Mouse (Mus musculus) ES-CJ7 (cell line): ENCODE measurements at regions not wholly inside any gene's neighbourhood (a gene's known extent, or its start where the extent isn't known, plus 50 kb on each side); places are given as distances from the start of the nearest gene placed in this dataset.
"Not testable (repeated sequence)": the region's sequence is repeated elsewhere in the genome, so short reads cannot be mapped to it uniquely, and the experiment has no call there.

Experiments
- DNase-seq: peaks from one replicate; pipeline ENCODE4 v3.0.0; 2011; ENCODE audit warnings: low read depth, low spot score

DNA sequence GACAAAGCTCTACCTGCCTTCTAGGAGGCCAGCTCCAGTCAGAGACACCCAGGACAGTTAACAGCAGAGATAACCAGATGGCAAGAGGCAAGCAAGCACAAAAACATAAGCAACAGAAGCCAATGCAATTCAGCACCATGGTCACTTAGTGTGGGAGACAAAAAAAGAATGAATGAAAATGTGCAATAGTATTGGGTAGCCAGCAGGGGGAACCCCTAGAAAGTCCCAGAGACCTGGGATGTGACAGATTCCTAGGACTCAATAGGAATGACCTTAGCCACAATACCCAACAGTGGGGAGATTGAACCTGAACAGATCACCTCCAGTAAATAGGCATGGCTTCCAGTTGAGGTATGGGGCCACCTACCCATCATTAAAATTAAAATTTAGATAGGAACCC is 409.0 kb upstream of the St6gal2 start:
- peak; percentile 35 for DNase-seq

DNA sequence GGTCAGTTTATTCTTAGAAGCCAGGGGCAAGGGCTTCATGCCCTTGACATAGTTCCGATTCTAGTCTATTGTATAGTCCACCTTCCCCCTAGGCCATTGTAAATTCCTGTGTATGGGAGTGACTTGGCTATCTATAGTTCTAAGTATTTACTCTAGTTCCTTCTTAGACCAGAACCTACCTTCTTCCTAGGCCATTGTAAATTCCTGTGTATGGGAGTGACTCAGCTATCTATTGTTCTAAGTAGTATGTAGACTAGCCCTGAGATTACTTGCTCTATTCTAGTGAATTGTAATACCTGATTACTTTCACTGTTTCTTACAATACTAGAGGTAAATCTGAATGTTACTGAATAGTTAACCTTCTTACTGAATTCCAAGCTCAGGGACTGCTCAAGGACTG is 405.0 kb upstream of the St6gal2 start:
- peak; percentile 59 for DNase-seq

DNA sequence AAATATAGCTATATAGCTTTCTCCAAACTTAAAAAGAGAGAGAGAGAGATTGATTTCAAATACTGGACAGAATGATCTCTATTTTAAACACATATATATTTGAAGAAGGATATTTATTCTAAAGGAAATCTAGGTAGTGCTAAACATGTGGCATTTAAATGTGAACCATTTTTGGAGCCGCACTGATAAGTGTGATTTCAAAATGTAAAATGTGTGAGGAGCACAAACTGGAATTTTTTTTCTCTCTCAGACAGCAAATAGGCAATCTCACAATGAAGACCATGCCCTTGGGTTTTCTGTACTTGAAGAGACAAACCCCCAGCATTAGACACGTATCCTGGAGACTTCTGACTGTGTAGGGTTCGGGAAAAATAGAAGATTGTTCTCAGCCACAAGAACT is 376.8 kb upstream of the St6gal2 start:
- DNase-seq, result no peak

DNA sequence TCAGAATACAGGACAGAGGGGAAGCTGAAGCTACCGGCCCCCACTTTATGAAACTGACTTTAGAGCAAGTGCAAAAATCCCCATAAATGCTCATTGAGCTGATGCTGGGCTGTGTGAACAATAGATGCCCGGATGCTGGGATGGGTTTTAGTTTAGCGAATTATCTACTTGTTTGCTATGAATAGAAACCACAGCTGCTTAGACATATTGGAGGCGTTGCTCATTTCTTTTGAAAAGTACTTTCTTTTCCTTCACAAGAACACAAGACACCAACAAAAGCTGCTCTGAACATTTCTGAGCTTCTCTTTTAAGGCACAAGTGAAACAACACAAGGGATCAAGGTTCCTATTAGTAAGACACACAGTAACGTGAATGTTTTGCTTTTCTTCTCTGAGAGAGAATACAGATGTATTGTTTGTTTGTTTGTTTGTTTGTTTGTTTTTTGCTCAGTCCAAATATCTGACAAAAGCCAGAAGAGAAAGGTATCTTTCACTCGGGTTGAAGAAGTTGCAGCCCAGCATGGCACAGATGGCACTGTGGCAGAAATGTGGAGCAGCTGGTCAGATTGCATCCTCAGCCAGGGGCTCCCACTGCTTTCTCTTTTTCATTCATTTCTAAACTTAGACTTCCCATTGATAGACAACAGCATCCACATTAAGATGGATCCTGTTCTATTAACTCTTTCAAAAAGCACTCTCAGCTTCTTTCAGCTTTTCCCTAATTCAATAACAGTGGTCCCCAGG is 361.7 kb upstream of the St6gal2 start:
- no peak for DNase-seq

DNA sequence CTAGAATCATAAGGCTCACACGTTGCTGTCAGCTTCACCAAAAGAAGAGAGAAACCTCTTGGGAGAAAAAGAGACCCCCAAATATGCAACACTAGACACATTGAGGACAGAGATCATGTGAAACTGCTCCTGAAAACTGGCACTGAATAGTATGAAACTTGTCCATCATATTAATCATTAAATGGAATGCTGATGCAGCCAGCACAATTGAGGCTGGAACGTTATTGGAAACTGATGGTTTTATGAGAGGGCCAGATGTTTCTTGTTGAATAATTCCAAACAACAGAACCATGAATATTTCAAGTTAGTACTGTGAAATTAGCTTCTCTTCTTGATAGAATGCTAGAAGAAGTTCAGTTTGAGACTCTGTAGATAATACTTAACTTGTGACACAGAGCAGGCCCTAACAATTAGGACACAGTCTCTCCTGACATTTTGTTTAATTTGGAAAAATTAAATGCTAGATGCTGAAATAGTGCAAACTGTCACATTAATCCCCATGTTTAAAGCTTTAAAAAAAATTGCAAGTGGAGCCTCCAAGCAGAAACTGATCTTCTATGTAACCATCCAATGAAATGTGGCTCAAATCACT is 354.4 kb upstream of the St6gal2 start:
- no peak for DNase-seq

DNA sequence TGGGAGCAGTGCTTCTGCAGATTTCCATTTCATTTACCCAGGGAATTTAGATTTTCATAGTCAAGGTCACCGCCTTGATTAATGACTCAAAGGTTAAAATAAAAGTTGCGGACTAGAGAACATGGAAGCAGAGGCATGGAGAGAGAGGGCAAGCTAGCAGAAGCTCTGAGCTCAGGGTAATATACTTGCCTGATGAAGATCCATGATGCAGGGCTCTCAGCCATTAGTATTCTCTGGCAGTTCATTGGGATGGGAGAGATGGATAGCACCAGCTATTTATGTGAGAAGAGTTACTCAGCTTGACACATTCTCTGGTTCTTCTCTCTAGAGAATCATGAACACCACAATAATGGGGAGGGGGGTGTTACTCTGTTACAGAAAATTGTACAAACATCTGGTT is 341.7 kb upstream of the St6gal2 start:
- DNase-seq, result no peak

DNA sequence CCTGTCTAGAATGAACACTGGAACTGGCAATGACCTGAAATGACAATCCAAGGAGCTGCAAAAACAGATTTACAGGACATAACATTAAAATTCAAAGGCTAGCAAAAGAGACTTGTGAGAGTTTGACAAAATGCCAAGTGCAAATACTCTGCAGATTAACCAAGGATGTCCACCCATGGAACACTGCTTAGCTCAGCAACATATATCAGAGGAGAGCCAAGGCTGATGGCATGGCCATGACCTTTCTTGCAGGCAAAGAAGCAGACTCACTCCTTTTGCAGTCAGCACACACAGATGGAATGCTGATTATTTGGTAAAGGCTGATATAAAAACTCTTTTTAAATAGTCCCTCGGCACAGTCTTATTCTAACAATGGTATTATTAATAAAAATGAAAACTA is 320.3 kb upstream of the St6gal2 start:
- no peak for DNase-seq

DNA sequence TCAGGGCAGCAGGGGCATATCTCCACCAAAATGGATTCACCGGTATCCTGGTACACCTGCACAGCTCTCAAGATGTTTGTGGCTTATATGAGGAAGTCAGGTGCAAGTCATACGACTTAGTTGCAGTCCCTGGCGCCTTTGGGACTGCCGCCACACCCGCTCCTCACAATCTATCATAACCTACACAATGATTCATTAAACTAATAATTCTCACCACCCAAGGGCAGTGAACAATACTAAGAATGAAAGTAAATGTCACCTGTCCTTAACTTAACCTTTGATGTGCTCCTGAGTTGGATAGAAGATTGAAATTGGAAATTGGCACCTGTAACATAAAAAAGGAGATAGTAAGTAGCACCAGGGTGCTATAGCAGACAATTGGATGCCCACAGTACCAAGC is 315.1 kb upstream of the St6gal2 start:
- DNase-seq, result not testable (repeated sequence)
